Mouse (Mus musculus) lung, embryonic 14.5 days (tissue): ENCODE results near the gene Cdsn. TPM values are rescaled to one million over a fixed set of nuclear protein-coding genes. Genes with fewer than 3 reads are reported as not detected.
"Not testable (repeated sequence)": the region's sequence is repeated elsewhere in the genome, so short reads cannot be mapped to it uniquely, and the experiment has no call there.

Experiments used
- ATAC-seq: fragments of 200-750 bp; cut with Nextera tagmentation; 2 replicates; pipeline ENCODE4 v1.8.0; 2017; ENCODE audit warnings: mild to moderate bottlenecking, moderate TSS enrichment, moderate library complexity; ENCODE audit not compliant: insufficient read depth
- DNase-seq: peaks from one replicate; pipeline ENCODE4 v3.0.0-alpha.2; 2015
- H3K27ac ChIP-seq: fragments of 300-500 bp; sonication (generic); 2 replicates; pipeline ENCODE4 v1.5.1; 2014; ENCODE audit warnings: low read depth, mild to moderate bottlenecking, moderate library complexity
- H3K27me3 ChIP-seq: fragments of 300-500 bp; sonication (generic); 2 replicates; pipeline ENCODE4 v1.6.1; 2014; ENCODE audit warnings: low read length, control low read depth; ENCODE audit not compliant: insufficient read depth
- H3K36me3 ChIP-seq: fragments of 300-500 bp; sonication (generic); 2 replicates; pipeline ENCODE4 v1.6.1; 2014; ENCODE audit warnings: control low read depth; ENCODE audit not compliant: insufficient read depth
- H3K4me1 ChIP-seq: fragments of 300-500 bp; sonication (generic); 2 replicates; pipeline ENCODE4 v1.6.1; 2014; ENCODE audit warnings: antibody characterized with exemption, control low read depth; ENCODE audit not compliant: insufficient read depth
- H3K4me2 ChIP-seq: fragments of 300-500 bp; sonication (generic); 2 replicates; pipeline ENCODE4 v1.6.1; 2014; ENCODE audit warnings: mild to moderate bottlenecking
- H3K4me3 ChIP-seq: fragments of 300-500 bp; sonication (generic); 2 replicates; pipeline ENCODE4 v1.5.1; 2014; ENCODE audit warnings: low read depth, low read length
- H3K9ac ChIP-seq: fragments of 300-500 bp; sonication (generic); 2 replicates; pipeline ENCODE4 v1.6.1; 2014
- H3K9me3 ChIP-seq: fragments of 300-500 bp; sonication (generic); 2 replicates; pipeline ENCODE4 v1.6.1; 2016; ENCODE audit warnings: low read depth, low read length, control low read depth
- CTCF ChIP-seq: IDR thresholded peaks from 2 replicates; pipeline ENCODE4 v1.5.1; 2016; ENCODE audit warnings: antibody characterized with exemption, low read depth
- WGBS: fragments of 180-500 bp; shearing (Covaris S2); extraction: QIAGEN DNeasy Blood & Tissue Kit; methylation state at CpG from one replicate; pipeline ENCODE4 v1.1.7; 2014; 5-methylcytosine and 5-hydroxymethylcytosine counted together
- polyA plus RNA-seq: library from polyadenylated mRNA; unstranded; fragments of >200 nt; fragmentation: Nextera tagmentation; extraction: Ambion mirVana; gene quantifications from 2 replicates; pipeline ENCODE4 v1.2.1, GENCODE M21; 2014

Cdsn gene
- polyA plus RNA-seq, 1 experiment from 2014 or later, result 0.07 TPM

GRCm38 (mm10) chr17:35507556-35508260, 44.2 kb upstream of the Cdsn start:
- Histone ChIP-seq H3K27me3 (peaks cover 25% of the 10 kb centered on the region), H3K4me3 (no peak overlapping the region), H3K27ac (no peak overlapping the region), H3K9me3 (no peaks in the 10 kb centered on the region), H3K36me3 (0 out of 2 replicates have a peak, but pooled peaks cover 5% of the 10 kb centered on the region), H3K4me2 (no peak overlapping the region), H3K9ac (no peak overlapping the region), H3K4me1 (no peaks in the 10 kb centered on the region)
- ATAC-seq (no peak), DNase-seq (no peak)
- WGBS, result 22% methylated on average over 13 of the region's 13 CpGs
- TF ChIP-seq CTCF, result no peak

- H3K27ac ChIP-seq, H3K9ac ChIP-seq, H3K4me2 ChIP-seq, H3K36me3 ChIP-seq, H3K4me1 ChIP-seq, H3K4me3 ChIP-seq, ATAC-seq, H3K9me3 ChIP-seq, DNase-seq: not testable (repeated sequence)
- WGBS, result 53% methylated on average over 5 of the region's 5 CpGs
- H3K27me3 ChIP-seq, result peaks cover 25% of the 10 kb centered on the region
Measured at GRCm38 (mm10) chr17:35508279-35508678, 43.6 kb upstream of the Cdsn start.

- WGBS, result 16% methylated on average over 8 of the region's 8 CpGs
Measured at GRCm38 (mm10) chr17:35509284-35509683, 42.6 kb upstream of the Cdsn start.

GRCm38 (mm10) chr17:35512916-35513626, 38.9 kb upstream of the Cdsn start:
- no peak for ATAC-seq
- H3K27me3 ChIP-seq, result peaks cover under 1% of the 10 kb centered on the region; the same call in 1 of the 2 replicates
- no peaks in the 10 kb centered on the region for H3K9me3 ChIP-seq
- H3K36me3 ChIP-seq, result peaks cover 14% of the 10 kb centered on the region; the same call in 1 of the 2 replicates
- peak; percentile 40 for DNase-seq
- peaks cover 7% of the 10 kb centered on the region; the same call in 1 of the 2 replicates for H3K4me1 ChIP-seq
- WGBS, result 91% methylated on average over 7 of the region's 7 CpGs
- peak; percentile 57 for TF ChIP-seq CTCF
- H3K4me2 ChIP-seq, result no peak overlapping the region
- no peak overlapping the region for H3K4me3 ChIP-seq
- H3K27ac ChIP-seq, result no peak overlapping the region
- H3K9ac ChIP-seq, result no peak overlapping the region

More at GRCm38 (mm10) chr17:35509284-35509683, 42.6 kb upstream of the Cdsn start:
- peak; percentile 78 for TF ChIP-seq CTCF
- H3K4me3 ChIP-seq, result no peak overlapping the region
- H3K9ac ChIP-seq, result no peak overlapping the region
- no peak overlapping the region for H3K27ac ChIP-seq
- DNase-seq (peak; percentile 79), ATAC-seq (peak; percentile 40; the same call in 1 of the 2 replicates)
- H3K36me3 ChIP-seq, result peaks cover 12% of the 10 kb centered on the region; the same call in 1 of the 2 replicates
- H3K4me1 ChIP-seq, result no peaks in the 10 kb centered on the region; the same call in 1 of the 2 replicates
- no peak overlapping the region for H3K4me2 ChIP-seq
- H3K9me3 ChIP-seq, result no peaks in the 10 kb centered on the region
- peaks cover 25% of the 10 kb centered on the region for H3K27me3 ChIP-seq

GRCm38 (mm10) chr17:35513886-35514285, 38.0 kb upstream of the Cdsn start:
- no peak overlapping the region for H3K27ac ChIP-seq
- H3K36me3 ChIP-seq, result peaks cover 14% of the 10 kb centered on the region; the same call in 1 of the 2 replicates
- H3K9ac ChIP-seq, result no peak overlapping the region
- DNase-seq (peak; percentile 90), ATAC-seq (no peak)
- H3K27me3 ChIP-seq, result no peaks in the 10 kb centered on the region
- 21% methylated on average over 2 of the region's 2 CpGs for WGBS
- peak; percentile 90 for TF ChIP-seq CTCF
- H3K4me2 ChIP-seq, result peak overlapping the region; percentile 95
- peak overlapping the region; percentile 51; the same call in 1 of the 2 replicates for H3K4me3 ChIP-seq
- peaks cover 9% of the 10 kb centered on the region; the same call in 1 of the 2 replicates for H3K4me1 ChIP-seq
- H3K9me3 ChIP-seq, result no peaks in the 10 kb centered on the region

GRCm38 (mm10) chr17:35514756-35515155, 37.2 kb upstream of the Cdsn start:
- ATAC-seq (no peak), DNase-seq (no peak)
- Histone ChIP-seq H3K27me3 (no peaks in the 10 kb centered on the region), H3K27ac (no peak overlapping the region), H3K9ac (peak overlapping the region; percentile 9; the same call in 1 of the 2 replicates), H3K4me1 (peaks cover 9% of the 10 kb centered on the region; the same call in 1 of the 2 replicates), H3K36me3 (peaks cover 14% of the 10 kb centered on the region; the same call in 1 of the 2 replicates), H3K4me2 (peak overlapping the region; percentile 95), H3K9me3 (no peaks in the 10 kb centered on the region), H3K4me3 (peak overlapping the region; percentile 51)
- no peak for TF ChIP-seq CTCF
- WGBS, result 45% methylated on average over 6 of the region's 6 CpGs
